Mouse (Mus musculus) C2C12 (cell line): ENCODE data around the gene Cutc. TPM values are rescaled to one million over a fixed set of nuclear protein-coding genes. Genes with fewer than 3 reads are reported as not detected.

Experiments used
- H3K27me3 ChIP-seq: one replicate; pipeline ENCODE4 v1.6.1; 2011; ENCODE audit not compliant: control insufficient read depth, insufficient read depth, insufficient read length
- H3K36me3 ChIP-seq: one replicate; pipeline ENCODE4 v1.6.1; 2011; ENCODE audit not compliant: control insufficient read depth, insufficient read depth
- H3K4me3 ChIP-seq: one replicate; pipeline ENCODE4 v1.5.1; 2011; ENCODE audit warnings: mild to moderate bottlenecking, control low read depth; ENCODE audit not compliant: poor library complexity, insufficient read depth, severe bottlenecking
- H3K79me2 ChIP-seq: one replicate; pipeline ENCODE4 v1.6.1; 2011; ENCODE audit not compliant: control insufficient read depth, insufficient read depth
- H3K79me3 ChIP-seq: one replicate; pipeline ENCODE4 v1.6.1; 2011; ENCODE audit warnings: low read depth, control low read depth
- H3ac ChIP-seq: one replicate; pipeline ENCODE3; 2011; ENCODE audit warnings: low read depth; ENCODE audit not compliant: control insufficient read depth, insufficient read length
- CEBPB ChIP-seq: IDR thresholded peaks from one replicate; pipeline ENCODE4 v1.6.1; 2011; ENCODE audit warnings: low read depth, mild to moderate bottlenecking, control low read depth, moderate library complexity
- CTCF ChIP-seq: IDR thresholded peaks from one replicate; pipeline ENCODE4 v1.5.1; 2011; ENCODE audit not compliant: control insufficient read depth, insufficient read depth, insufficient read length
- FOSL1 ChIP-seq: IDR thresholded peaks from one replicate; pipeline ENCODE4 v1.8.0; 2011; ENCODE audit warnings: mild to moderate bottlenecking, low read length; ENCODE audit not compliant: poor library complexity, insufficient read depth, severe bottlenecking
- MAX ChIP-seq: IDR thresholded peaks from one replicate; pipeline ENCODE4 v1.6.1; 2011; ENCODE audit warnings: mild to moderate bottlenecking, control low read depth
- MYOD1 ChIP-seq: IDR thresholded peaks from one replicate; pipeline ENCODE4 v1.6.1; 2011; ENCODE audit warnings: low read depth; ENCODE audit not compliant: control insufficient read depth, insufficient read length
- MYOG ChIP-seq: IDR thresholded peaks from one replicate; pipeline ENCODE4 v1.6.1; 2011; ENCODE audit not compliant: control insufficient read depth, insufficient read length; ENCODE audit errors: extremely low read depth
- USF1 ChIP-seq: IDR thresholded peaks from one replicate; pipeline ENCODE4 v1.6.1; 2011; ENCODE audit warnings: low read depth, mild to moderate bottlenecking, control low read depth, moderate library complexity
- polyA plus RNA-seq: library from polyadenylated mRNA; unstranded; fragments of >200 nt; fragmentation: generic; extraction: Trizol; gene quantifications from one replicate; pipeline ENCODE4 v1.2.1, GENCODE M21; 2012; ENCODE audit warnings: missing spikeins

The Cutc gene
- polyA plus RNA-seq, 1 experiment = 5.6 TPM

- Histone ChIP-seq H3K27me3 (no peaks in the 10 kb centered on the region), H3K36me3 (peaks cover 86% of the 10 kb centered on the region), H3K79me3 (no peaks in the 10 kb centered on the region), H3ac (no peak overlapping the region), H3K79me2 (no peaks in the 10 kb centered on the region), H3K4me3 (no peak overlapping the region)
- TF ChIP-seq MYOG = no peak
- no peak for TF ChIP-seq USF1
- no peak for TF ChIP-seq CTCF
- no peak for TF ChIP-seq MYOD1
- no peak for TF ChIP-seq FOSL1
- no peak for TF ChIP-seq MAX
- TF ChIP-seq CEBPB = no peak
These were observed 9.4 kb upstream of the Cutc start for GRCm38 (mm10) chr19:43743401-43743800.

- Histone ChIP-seq H3K27me3 (no peaks in the 10 kb centered on the region), H3K79me3 (no peaks in the 10 kb centered on the region), H3ac (no peak overlapping the region), H3K79me2 (no peaks in the 10 kb centered on the region), H3K4me3 (no peak overlapping the region), H3K36me3 (peaks cover 87% of the 10 kb centered on the region)
- TF ChIP-seq CEBPB (no peak), USF1 (no peak)
These were observed 7.1 kb upstream of the Cutc start for GRCm38 (mm10) chr19:43745740-43746139.

- Histone ChIP-seq H3K79me2 (peaks cover 12% of the 10 kb centered on the region), H3K27me3 (no peaks in the 10 kb centered on the region), H3K36me3 (peaks cover 75% of the 10 kb centered on the region), H3ac (no peak overlapping the region), H3K4me3 (no peak overlapping the region), H3K79me3 (peaks cover 3% of the 10 kb centered on the region)
- no peak for TF ChIP-seq MYOG
- TF ChIP-seq MAX = no peak
These were observed 4.9 kb upstream of the Cutc start for GRCm38 (mm10) chr19:43747877-43748276.

GRCm38 (mm10) chr19:43750008-43750407 is 2.8 kb upstream of the Cutc start:
- Histone ChIP-seq H3K27me3 (no peaks in the 10 kb centered on the region), H3K79me3 (peaks cover 3% of the 10 kb centered on the region), H3K36me3 (peaks cover 60% of the 10 kb centered on the region), H3K79me2 (peaks cover 12% of the 10 kb centered on the region), H3ac (no peak overlapping the region), H3K4me3 (no peak overlapping the region)
- TF ChIP-seq MYOD1 = no peak
- no peak for TF ChIP-seq CEBPB
- TF ChIP-seq USF1 = no peak
- TF ChIP-seq CTCF = no peak
- no peak for TF ChIP-seq FOSL1

- H3K27me3 ChIP-seq = no peaks in the 10 kb centered on the region
- TF ChIP-seq MYOD1 = no peak
- peak; percentile 27 for TF ChIP-seq MAX
- TF ChIP-seq USF1 = no peak
- TF ChIP-seq FOSL1 = no peak
- peak; percentile 85 for TF ChIP-seq CTCF
- TF ChIP-seq CEBPB = peak; percentile 98
- TF ChIP-seq MYOG = no peak
- H3K79me3 ChIP-seq = peaks cover 3% of the 10 kb centered on the region
- H3K36me3 ChIP-seq = peaks cover 28% of the 10 kb centered on the region
- H3K79me2 ChIP-seq = peaks cover 12% of the 10 kb centered on the region
- H3ac ChIP-seq = peak overlapping the region; percentile 86
- peak overlapping the region; percentile 63 for H3K4me3 ChIP-seq
These were observed 535 bp downstream of the Cutc start for GRCm38 (mm10) chr19:43753226-43753835.

- no peak overlapping the region for H3ac ChIP-seq
These were observed 1.4 kb downstream of the Cutc start for GRCm38 (mm10) chr19:43754237-43754636.

More at GRCm38 (mm10) chr19:43754237-43754636, 1.4 kb downstream of the Cutc start:
- H3K27me3 ChIP-seq = no peaks in the 10 kb centered on the region
- H3K79me2 ChIP-seq = peaks cover 12% of the 10 kb centered on the region
- H3K79me3 ChIP-seq = peaks cover 3% of the 10 kb centered on the region
- no peak for TF ChIP-seq USF1
- TF ChIP-seq MAX = no peak
- H3K36me3 ChIP-seq = peaks cover 19% of the 10 kb centered on the region
- H3K4me3 ChIP-seq = no peak overlapping the region
